Mouse (Mus musculus): ENCODE data around the gene Pdx1. TPM values are rescaled to one million over a fixed set of nuclear protein-coding genes. Genes with fewer than 3 reads are reported as not detected.

Pdx1 gene
- polyA plus RNA-seq, 1 experiment from 2014 or later: 10.0 TPM

- Histone ChIP-seq H3K36me3 (no peaks in the 10 kb centered on the region), H3K27ac (peak overlapping the region; percentile 57; the same call in 1 of the 2 replicates), H3K27me3 (replicated peaks) (peaks cover 85% of the 10 kb centered on the region), H3K9me3 (no peaks in the 10 kb centered on the region), H3K9ac (no peak overlapping the region; the same call in 1 of the 2 replicates), H3K4me1 (no peaks in the 10 kb centered on the region), H3K4me2 (peak overlapping the region; percentile 35), H3K4me3 (replicated peaks) (peak overlapping the region; percentile 41)
- WGBS: 3% methylated on average over 29 of the region's 29 CpGs
- ATAC-seq (ENCODE audit: insufficient read depth, low FRiP score, low read depth): no peak
These were observed 1.2 kb downstream of the Pdx1 start for GRCm38 (mm10) chr5:147270673-147271655.

GRCm38 (mm10) chr5:147272046-147272807, 2.5 kb downstream of the Pdx1 start:
- Histone ChIP-seq H3K4me1 (no peaks in the 10 kb centered on the region), H3K36me3 (no peaks in the 10 kb centered on the region), H3K27me3 (replicated peaks) (peaks cover 87% of the 10 kb centered on the region), H3K4me3 (replicated peaks) (peak overlapping the region; percentile 41), H3K9ac (no peak overlapping the region), H3K9me3 (no peaks in the 10 kb centered on the region), H3K27ac (no peak overlapping the region), H3K4me2 (peak overlapping the region; percentile 33)
- no peak for ATAC-seq (ENCODE audit: insufficient read depth, low FRiP score, low read depth)
- WGBS: 10% methylated on average over 12 of the region's 12 CpGs

GRCm38 (mm10) chr5:147272808-147273345, 3.1 kb downstream of the Pdx1 start:
- H3K9me3 ChIP-seq: no peaks in the 10 kb centered on the region
- H3K4me2 ChIP-seq: peak overlapping the region; percentile 33
- WGBS: 6% methylated on average over 10 of the region's 10 CpGs
- ATAC-seq (ENCODE audit: insufficient read depth, low FRiP score, low read depth): no peak
- no peaks in the 10 kb centered on the region for H3K4me1 ChIP-seq
- H3K4me3 ChIP-seq (replicated peaks): peak overlapping the region; percentile 41
- no peaks in the 10 kb centered on the region for H3K36me3 ChIP-seq
- peaks cover 88% of the 10 kb centered on the region for H3K27me3 ChIP-seq (replicated peaks)
- H3K9ac ChIP-seq: no peak overlapping the region
- no peak overlapping the region for H3K27ac ChIP-seq

- WGBS: 3% methylated on average over 48 of the region's 48 CpGs
- no peak for ATAC-seq (ENCODE audit: insufficient read depth, low FRiP score, low read depth)
- Histone ChIP-seq H3K9ac (no peak overlapping the region), H3K27ac (no peak overlapping the region), H3K4me3 (replicated peaks) (peak overlapping the region; percentile 23), H3K27me3 (replicated peaks) (peaks cover 85% of the 10 kb centered on the region), H3K9me3 (no peaks in the 10 kb centered on the region), H3K4me1 (no peaks in the 10 kb centered on the region), H3K36me3 (no peaks in the 10 kb centered on the region), H3K4me2 (peak overlapping the region; percentile 16)
These were observed 4.7 kb downstream of the Pdx1 start for GRCm38 (mm10) chr5:147274174-147275141.

- no peak overlapping the region for H3K9ac ChIP-seq
- no peak for ATAC-seq (ENCODE audit: insufficient read depth, low FRiP score, low read depth)
- no peak overlapping the region for H3K27ac ChIP-seq
- H3K36me3 ChIP-seq: no peaks in the 10 kb centered on the region
- H3K4me2 ChIP-seq: no peak overlapping the region
- WGBS: 26% methylated on average over 3 of the region's 3 CpGs
- H3K27me3 ChIP-seq (replicated peaks): peaks cover 82% of the 10 kb centered on the region
- H3K9me3 ChIP-seq: no peaks in the 10 kb centered on the region
- H3K4me1 ChIP-seq: no peaks in the 10 kb centered on the region
- no peak overlapping the region for H3K4me3 ChIP-seq (replicated peaks)
These were observed 6.0 kb downstream of the Pdx1 start for GRCm38 (mm10) chr5:147275761-147276160.

- H3K4me2 ChIP-seq: peak overlapping the region; percentile 8
- WGBS: 5% methylated on average over 18 of the region's 18 CpGs
- no peak overlapping the region for H3K9ac ChIP-seq
These were observed 7.2 kb downstream of the Pdx1 start for GRCm38 (mm10) chr5:147276701-147277546.

GRCm38 (mm10) chr5:147277547-147277925, 7.8 kb downstream of the Pdx1 start:
- Histone ChIP-seq H3K9me3 (no peaks in the 10 kb centered on the region), H3K36me3 (no peaks in the 10 kb centered on the region), H3K27me3 (replicated peaks) (peaks cover 71% of the 10 kb centered on the region), H3K4me3 (replicated peaks) (no peak overlapping the region), H3K4me1 (no peaks in the 10 kb centered on the region), H3K27ac (no peak overlapping the region), H3K4me2 (no peak overlapping the region), H3K9ac (no peak overlapping the region)
- no peak for ATAC-seq (ENCODE audit: insufficient read depth, low FRiP score, low read depth)
- WGBS: 7% methylated on average over 13 of the region's 13 CpGs

More at GRCm38 (mm10) chr5:147276701-147277546, 7.2 kb downstream of the Pdx1 start:
- Histone ChIP-seq H3K36me3 (no peaks in the 10 kb centered on the region), H3K4me3 (replicated peaks) (no peak overlapping the region), H3K27me3 (replicated peaks) (peaks cover 77% of the 10 kb centered on the region), H3K4me1 (no peaks in the 10 kb centered on the region), H3K9me3 (no peaks in the 10 kb centered on the region), H3K27ac (no peak overlapping the region)
- no peak for ATAC-seq (ENCODE audit: insufficient read depth, low FRiP score, low read depth)

- Histone ChIP-seq H3K36me3 (no peaks in the 10 kb centered on the region), H3K9me3 (no peaks in the 10 kb centered on the region), H3K4me3 (replicated peaks) (no peak overlapping the region), H3K27ac (no peak overlapping the region), H3K4me2 (no peak overlapping the region), H3K27me3 (replicated peaks) (peaks cover 20% of the 10 kb centered on the region), H3K9ac (no peak overlapping the region), H3K4me1 (no peaks in the 10 kb centered on the region)
- 69% methylated on average over 4 of the region's 4 CpGs for WGBS
- no peak for ATAC-seq (ENCODE audit: insufficient read depth, low FRiP score, low read depth)
These were observed 14.6 kb downstream of the Pdx1 start for GRCm38 (mm10) chr5:147284365-147284764.

GRCm38 (mm10) chr5:147291764-147292505, 22.2 kb downstream of the Pdx1 start:
- Histone ChIP-seq H3K9me3 (no peaks in the 10 kb centered on the region), H3K27ac (peak overlapping the region; percentile 59; the same call in 1 of the 2 replicates), H3K4me3 (replicated peaks) (no peak overlapping the region), H3K9ac (no peak overlapping the region), H3K36me3 (no peaks in the 10 kb centered on the region), H3K4me2 (peak overlapping the region; percentile 26), H3K27me3 (replicated peaks) (peaks cover 29% of the 10 kb centered on the region), H3K4me1 (0 out of 2 replicates have a peak, but pooled peaks cover 10% of the 10 kb centered on the region)
- no peak for ATAC-seq (ENCODE audit: insufficient read depth, low FRiP score, low read depth)
- 20% methylated on average over 16 of the region's 16 CpGs for WGBS

Data from stomach, embryonic 15.5 days (tissue).